Mouse (Mus musculus): ENCODE measurements around the gene Ociad1.

Ociad1 gene

GRCm38 (mm10) chr5:73292502-73293457, at the start of gene Ociad1:
TSS of gene Ociad1 (plus strand) at chr5:73292784.
- DNase-seq (ENCODE audit: extremely low spot score), result peak; percentile 98

- no peak for DNase-seq (ENCODE audit: extremely low spot score)
These were observed 48.2 kb upstream of the Ociad1 start for GRCm38 (mm10) chr5:73244403-73244802.

- no peak for DNase-seq (ENCODE audit: extremely low spot score)
These were observed 46.2 kb upstream of the Ociad1 start for GRCm38 (mm10) chr5:73246414-73246813.

GRCm38 (mm10) chr5:73248211-73248610, 44.4 kb upstream of the Ociad1 start:
- DNase-seq (ENCODE audit: extremely low spot score), result no peak

- DNase-seq (ENCODE audit: extremely low spot score), result no peak
These were observed 43.2 kb upstream of the Ociad1 start for GRCm38 (mm10) chr5:73249341-73249740.

- DNase-seq (ENCODE audit: extremely low spot score), result no peak
These were observed 39.8 kb upstream of the Ociad1 start for GRCm38 (mm10) chr5:73252739-73253138.

GRCm38 (mm10) chr5:73254660-73255059, 37.9 kb upstream of the Ociad1 start:
- DNase-seq (ENCODE audit: extremely low spot score), result no peak

GRCm38 (mm10) chr5:73255321-73256251, 37.0 kb upstream of the Ociad1 start:
- DNase-seq (ENCODE audit: extremely low spot score), result peak; percentile 72

GRCm38 (mm10) chr5:73256352-73257065, 36.1 kb upstream of the Ociad1 start, which contains the start of gene Fryl:
TSS of gene Fryl (minus strand) at chr5:73256619.
- DNase-seq (ENCODE audit: extremely low spot score), result peak; percentile 100

GRCm38 (mm10) chr5:73257096-73257495, 35.5 kb upstream of the Ociad1 start:
- no peak for DNase-seq (ENCODE audit: extremely low spot score)

- no peak for DNase-seq (ENCODE audit: extremely low spot score)
These were observed 34.9 kb upstream of the Ociad1 start for GRCm38 (mm10) chr5:73257723-73258122.

GRCm38 (mm10) chr5:73264122-73264521, 28.5 kb upstream of the Ociad1 start:
- DNase-seq (ENCODE audit: extremely low spot score), result no peak

GRCm38 (mm10) chr5:73265460-73265859, 27.1 kb upstream of the Ociad1 start:
- DNase-seq (ENCODE audit: extremely low spot score), result peak; percentile 8

- DNase-seq (ENCODE audit: extremely low spot score), result no peak
These were observed 23.9 kb upstream of the Ociad1 start for GRCm38 (mm10) chr5:73268636-73269213.

GRCm38 (mm10) chr5:73270612-73271011, 22.0 kb upstream of the Ociad1 start:
- DNase-seq (ENCODE audit: extremely low spot score), result no peak

GRCm38 (mm10) chr5:73273171-73273570, 19.4 kb upstream of the Ociad1 start:
- DNase-seq (ENCODE audit: extremely low spot score), result no peak

- no peak for DNase-seq (ENCODE audit: extremely low spot score)
These were observed 17.6 kb upstream of the Ociad1 start for GRCm38 (mm10) chr5:73274941-73275340.

GRCm38 (mm10) chr5:73279190-73279589, 13.4 kb upstream of the Ociad1 start:
- DNase-seq (ENCODE audit: extremely low spot score), result no peak

- DNase-seq (ENCODE audit: extremely low spot score), result no peak
These were observed 12.6 kb upstream of the Ociad1 start for GRCm38 (mm10) chr5:73279732-73280566.

GRCm38 (mm10) chr5:73280567-73280850, 12.1 kb upstream of the Ociad1 start:
- no peak for DNase-seq (ENCODE audit: extremely low spot score)

GRCm38 (mm10) chr5:73284046-73284445, 8.5 kb upstream of the Ociad1 start:
- no peak for DNase-seq (ENCODE audit: extremely low spot score)
